Mouse (Mus musculus): Measurements from ENCODE around the gene Gm28374. TPM values are rescaled to one million over a fixed set of nuclear protein-coding genes. Genes with fewer than 3 reads are reported as not detected.
A peak's percentile ranks its signal among the peaks of the same experiment; 100 is the strongest.

Gm28374 gene
- total and polyA plus RNA-seq, 2 experiments, result 0.20 to 0.46 TPM

GRCm38 (mm10) chr19:6102169-6102853 is 20.3 kb upstream of the Gm28374 start:
- Histone ChIP-seq H3K36me3 (ENCODE audit: control insufficient read depth, insufficient read depth, low read length) (no peaks in the 10 kb centered on the region), H3K9ac (ENCODE audit: low read depth, low read length) (no peak overlapping the region), H3K27ac (replicated peaks; ENCODE audit: insufficient read depth, low read depth, low read length) (no peak overlapping the region), H3K4me1 (ENCODE audit: control insufficient read depth, insufficient read depth, low read length) (no peaks in the 10 kb centered on the region), H3K27me3 (ENCODE audit: control insufficient read depth, insufficient read depth, low read length) (peaks cover 2% of the 10 kb centered on the region; the same call in 1 of the 2 replicates), H3K79me2 (ENCODE audit: control insufficient read depth, insufficient read depth, low read length) (no peaks in the 10 kb centered on the region), H3K4me3 (ENCODE audit: insufficient read depth, low read depth, low read length) (no peak overlapping the region)
- 69% methylated on average over 6 of the region's 6 CpGs for WGBS
- no peak for DNase-seq (ENCODE audit: extremely low read depth, low read depth, low spot score)
- no peak for TF ChIP-seq CTCF (IDR thresholded peaks at IDR 0.05; ENCODE audit: low read depth, low read length)
- TF ChIP-seq POLR2A (IDR thresholded peaks at IDR 0.05; ENCODE audit: extremely low read depth, insufficient read depth, low read length), result no peak

- Histone ChIP-seq H3K9ac (ENCODE audit: low read depth, low read length) (no peak overlapping the region), H3K27me3 (ENCODE audit: control insufficient read depth, insufficient read depth, low read length) (no peaks in the 10 kb centered on the region), H3K27ac (replicated peaks; ENCODE audit: insufficient read depth, low read depth, low read length) (no peak overlapping the region), H3K79me2 (ENCODE audit: control insufficient read depth, insufficient read depth, low read length) (no peaks in the 10 kb centered on the region), H3K4me1 (ENCODE audit: control insufficient read depth, insufficient read depth, low read length) (no peaks in the 10 kb centered on the region), H3K36me3 (ENCODE audit: control insufficient read depth, insufficient read depth, low read length) (no peaks in the 10 kb centered on the region), H3K4me3 (ENCODE audit: insufficient read depth, low read depth, low read length) (no peak overlapping the region)
- DNase-seq (ENCODE audit: extremely low read depth, low read depth, low spot score), result no peak
- TF ChIP-seq CTCF (IDR thresholded peaks at IDR 0.05; ENCODE audit: low read depth, low read length), result no peak
- WGBS, result 63% methylated on average over 6 of the region's 6 CpGs
These were observed 19.1 kb upstream of the Gm28374 start for GRCm38 (mm10) chr19:6101186-6101585.

- Histone ChIP-seq H3K27me3 (ENCODE audit: control insufficient read depth, insufficient read depth, low read length) (no peaks in the 10 kb centered on the region), H3K4me1 (ENCODE audit: control insufficient read depth, insufficient read depth, low read length) (no peaks in the 10 kb centered on the region), H3K27ac (replicated peaks; ENCODE audit: insufficient read depth, low read depth, low read length) (no peak overlapping the region), H3K36me3 (ENCODE audit: control insufficient read depth, insufficient read depth, low read length) (no peaks in the 10 kb centered on the region), H3K4me3 (ENCODE audit: insufficient read depth, low read depth, low read length) (no peak overlapping the region), H3K79me2 (ENCODE audit: control insufficient read depth, insufficient read depth, low read length) (no peaks in the 10 kb centered on the region), H3K9ac (ENCODE audit: low read depth, low read length) (no peak overlapping the region)
- DNase-seq (ENCODE audit: extremely low read depth, low read depth, low spot score), result no peak
- 77% methylated on average over 3 of the region's 3 CpGs for WGBS
- no peak for TF ChIP-seq CTCF (IDR thresholded peaks at IDR 0.05; ENCODE audit: low read depth, low read length)
- TF ChIP-seq POLR2A (IDR thresholded peaks at IDR 0.05; ENCODE audit: extremely low read depth, insufficient read depth, low read length), result no peak
These were observed 15.8 kb upstream of the Gm28374 start for GRCm38 (mm10) chr19:6097847-6098246.

- WGBS, result 91% methylated on average over 7 of the region's 7 CpGs
- Histone ChIP-seq H3K79me2 (ENCODE audit: control insufficient read depth, insufficient read depth, low read length) (no peaks in the 10 kb centered on the region), H3K4me1 (ENCODE audit: control insufficient read depth, insufficient read depth, low read length) (no peaks in the 10 kb centered on the region), H3K9ac (ENCODE audit: low read depth, low read length) (no peak within 1 kb of the TSS), H3K27ac (replicated peaks; ENCODE audit: insufficient read depth, low read depth, low read length) (no peak within 1 kb of the TSS), H3K4me3 (ENCODE audit: insufficient read depth, low read depth, low read length) (no peak within 1 kb of the TSS), H3K36me3 (ENCODE audit: control insufficient read depth, insufficient read depth, low read length) (no peaks in the 10 kb centered on the region), H3K27me3 (ENCODE audit: control insufficient read depth, insufficient read depth, low read length) (no peaks in the 10 kb centered on the region)
- no peak for DNase-seq (ENCODE audit: extremely low read depth, low read depth, low spot score)
- no peak for TF ChIP-seq POLR2A (IDR thresholded peaks at IDR 0.05; ENCODE audit: extremely low read depth, insufficient read depth, low read length)
- no peak for TF ChIP-seq CTCF (IDR thresholded peaks at IDR 0.05; ENCODE audit: low read depth, low read length)
These were observed 12.1 kb upstream of the Gm28374 start, which contains the start of gene AC131692.1 for GRCm38 (mm10) chr19:6094119-6094518. AC131692.1 (plus strand) TSS chr19:6094419.

- H3K4me3 ChIP-seq (ENCODE audit: insufficient read depth, low read depth, low read length), result no peak overlapping the region
- peaks cover 2% of the 10 kb centered on the region; the same call in 1 of the 2 replicates for H3K79me2 ChIP-seq (ENCODE audit: control insufficient read depth, insufficient read depth, low read length)
- no peak overlapping the region for H3K27ac ChIP-seq (replicated peaks; ENCODE audit: insufficient read depth, low read depth, low read length)
- no peak overlapping the region for H3K9ac ChIP-seq (ENCODE audit: low read depth, low read length)
- H3K36me3 ChIP-seq (ENCODE audit: control insufficient read depth, insufficient read depth, low read length), result no peaks in the 10 kb centered on the region
- 95% methylated on average over 13 of the region's 13 CpGs for WGBS
- no peaks in the 10 kb centered on the region for H3K27me3 ChIP-seq (ENCODE audit: control insufficient read depth, insufficient read depth, low read length)
- DNase-seq (ENCODE audit: extremely low read depth, low read depth, low spot score), result no peak
- TF ChIP-seq POLR2A (IDR thresholded peaks at IDR 0.05; ENCODE audit: extremely low read depth, insufficient read depth, low read length) (no peak), CTCF (IDR thresholded peaks at IDR 0.05; ENCODE audit: low read depth, low read length) (no peak)
- peaks cover 2% of the 10 kb centered on the region for H3K4me1 ChIP-seq (ENCODE audit: control insufficient read depth, insufficient read depth, low read length)
These were observed 6.8 kb upstream of the Gm28374 start for GRCm38 (mm10) chr19:6088841-6089240.

GRCm38 (mm10) chr19:6085417-6085879 is 3.4 kb upstream of the Gm28374 start:
- H3K79me2 ChIP-seq (ENCODE audit: control insufficient read depth, insufficient read depth, low read length), result peaks cover 5% of the 10 kb centered on the region; the same call in 1 of the 2 replicates
- peak overlapping the region; percentile 52 for H3K4me3 ChIP-seq (ENCODE audit: insufficient read depth, low read depth, low read length)
- DNase-seq (ENCODE audit: extremely low read depth, low read depth, low spot score), result peak; percentile 59
- no peaks in the 10 kb centered on the region for H3K27me3 ChIP-seq (ENCODE audit: control insufficient read depth, insufficient read depth, low read length)
- TF ChIP-seq CTCF (IDR thresholded peaks at IDR 0.05; ENCODE audit: low read depth, low read length) (no peak), POLR2A (IDR thresholded peaks at IDR 0.05; ENCODE audit: extremely low read depth, insufficient read depth, low read length) (no peak)
- WGBS, result 2% methylated on average over 17 of the region's 17 CpGs
- no peak overlapping the region for H3K27ac ChIP-seq (replicated peaks; ENCODE audit: insufficient read depth, low read depth, low read length)
- H3K9ac ChIP-seq (ENCODE audit: low read depth, low read length), result 0 out of 2 replicates have a peak overlapping the region, but pooled peaks have one; percentile 1
- H3K4me1 ChIP-seq (ENCODE audit: control insufficient read depth, insufficient read depth, low read length), result peaks cover 4% of the 10 kb centered on the region
- H3K36me3 ChIP-seq (ENCODE audit: control insufficient read depth, insufficient read depth, low read length), result peaks cover 2% of the 10 kb centered on the region; the same call in 1 of the 2 replicates
